Mouse (Mus musculus): ENCODE measurements at regions not wholly inside any gene's neighbourhood (a gene's known extent, or its start where the extent isn't known, plus 50 kb on each side); places are given as distances from the start of the nearest gene placed in this dataset.

- Histone ChIP-seq H3K4me1 (ENCODE audit: control insufficient read depth, insufficient read depth, low read length) (peaks cover 17% of the 10 kb centered on the region), H3K9me3 (ENCODE audit: control insufficient read depth, low read length) (no peaks in the 10 kb centered on the region), H3K36me3 (ENCODE audit: control insufficient read depth, insufficient read depth, low read length) (no peaks in the 10 kb centered on the region), H3K9ac (replicated peaks; ENCODE audit: low read length) (no peak overlapping the region), H3K27me3 (ENCODE audit: control insufficient read depth, insufficient read depth, low read length) (no peaks in the 10 kb centered on the region), H3K4me2 (ENCODE audit: low read length) (peak overlapping the region; percentile 23; the same call in 1 of the 2 replicates), H3K4me3 (replicated peaks; ENCODE audit: low read depth, low read length) (no peak overlapping the region), H3K27ac (replicated peaks; ENCODE audit: low read depth, low read length) (peak overlapping the region; percentile 74)
- DNase-seq (peak; percentile 85), ATAC-seq (ENCODE audit: low FRiP score, low TSS enrichment) (peak; percentile 60)
- WGBS: 7% methylated on average over 16 of the region's 16 CpGs
Measured at GRCm38 (mm10) chr9:61081474-61082021, 287.2 kb downstream of the Uaca start.

- H3K9ac ChIP-seq (replicated peaks; ENCODE audit: low read length): no peak overlapping the region
- no peak overlapping the region for H3K27ac ChIP-seq (replicated peaks; ENCODE audit: low read depth, low read length)
- H3K4me1 ChIP-seq (ENCODE audit: control insufficient read depth, insufficient read depth, low read length): peaks cover 17% of the 10 kb centered on the region
- H3K9me3 ChIP-seq (ENCODE audit: control insufficient read depth, low read length): no peaks in the 10 kb centered on the region
- H3K36me3 ChIP-seq (ENCODE audit: control insufficient read depth, insufficient read depth, low read length): no peaks in the 10 kb centered on the region
- H3K4me3 ChIP-seq (replicated peaks; ENCODE audit: low read depth, low read length): no peak overlapping the region
- WGBS: 76% methylated on average over 13 of the region's 13 CpGs
- H3K4me2 ChIP-seq (ENCODE audit: low read length): no peak overlapping the region
- H3K27me3 ChIP-seq (ENCODE audit: control insufficient read depth, insufficient read depth, low read length): no peaks in the 10 kb centered on the region
- ATAC-seq (ENCODE audit: low FRiP score, low TSS enrichment) (no peak), DNase-seq (no peak)
Measured at GRCm38 (mm10) chr9:61084655-61085230, 287.4 kb upstream of the Tle3 start.

- Histone ChIP-seq H3K27ac (replicated peaks; ENCODE audit: low read depth, low read length) (no peak overlapping the region), H3K4me2 (ENCODE audit: low read length) (no peak overlapping the region), H3K27me3 (ENCODE audit: control insufficient read depth, insufficient read depth, low read length) (no peaks in the 10 kb centered on the region), H3K4me3 (replicated peaks; ENCODE audit: low read depth, low read length) (no peak overlapping the region), H3K36me3 (ENCODE audit: control insufficient read depth, insufficient read depth, low read length) (no peaks in the 10 kb centered on the region), H3K9me3 (ENCODE audit: control insufficient read depth, low read length) (no peaks in the 10 kb centered on the region), H3K9ac (replicated peaks; ENCODE audit: low read length) (no peak overlapping the region), H3K4me1 (ENCODE audit: control insufficient read depth, insufficient read depth, low read length) (peaks cover 8% of the 10 kb centered on the region)
- ATAC-seq (ENCODE audit: low FRiP score, low TSS enrichment) (no peak), DNase-seq (no peak)
- WGBS: 85% methylated on average over 3 of the region's 3 CpGs
Measured at GRCm38 (mm10) chr9:61087035-61087434, 285.1 kb upstream of the Tle3 start.

GRCm38 (mm10) chr9:61089066-61089686 is 283.0 kb upstream of the Tle3 start:
- DNase-seq (no peak), ATAC-seq (ENCODE audit: low FRiP score, low TSS enrichment) (no peak)
- Histone ChIP-seq H3K9me3 (ENCODE audit: control insufficient read depth, low read length) (no peaks in the 10 kb centered on the region), H3K4me2 (ENCODE audit: low read length) (no peak overlapping the region), H3K27me3 (ENCODE audit: control insufficient read depth, insufficient read depth, low read length) (no peaks in the 10 kb centered on the region), H3K9ac (replicated peaks; ENCODE audit: low read length) (no peak overlapping the region), H3K36me3 (ENCODE audit: control insufficient read depth, insufficient read depth, low read length) (no peaks in the 10 kb centered on the region), H3K4me1 (ENCODE audit: control insufficient read depth, insufficient read depth, low read length) (no peaks in the 10 kb centered on the region), H3K27ac (replicated peaks; ENCODE audit: low read depth, low read length) (no peak overlapping the region), H3K4me3 (replicated peaks; ENCODE audit: low read depth, low read length) (no peak overlapping the region)
- WGBS: 87% methylated on average over 2 of the region's 2 CpGs

GRCm38 (mm10) chr9:61091036-61091435 is 281.1 kb upstream of the Tle3 start:
- Histone ChIP-seq H3K9ac (replicated peaks; ENCODE audit: low read length) (no peak overlapping the region), H3K4me2 (ENCODE audit: low read length) (no peak overlapping the region), H3K27ac (replicated peaks; ENCODE audit: low read depth, low read length) (no peak overlapping the region), H3K4me1 (ENCODE audit: control insufficient read depth, insufficient read depth, low read length) (no peaks in the 10 kb centered on the region), H3K9me3 (ENCODE audit: control insufficient read depth, low read length) (no peaks in the 10 kb centered on the region), H3K4me3 (replicated peaks; ENCODE audit: low read depth, low read length) (no peak overlapping the region), H3K27me3 (ENCODE audit: control insufficient read depth, insufficient read depth, low read length) (no peaks in the 10 kb centered on the region), H3K36me3 (ENCODE audit: control insufficient read depth, insufficient read depth, low read length) (no peaks in the 10 kb centered on the region)
- ATAC-seq (ENCODE audit: low FRiP score, low TSS enrichment) (no peak), DNase-seq (no peak)
- WGBS: 93% methylated on average over 2 of the region's 2 CpGs

GRCm38 (mm10) chr9:61092834-61093479 is 279.2 kb upstream of the Tle3 start:
- no peaks in the 10 kb centered on the region for H3K4me1 ChIP-seq (ENCODE audit: control insufficient read depth, insufficient read depth, low read length)
- no peak overlapping the region for H3K4me3 ChIP-seq (replicated peaks; ENCODE audit: low read depth, low read length)
- peak; percentile 26 for DNase-seq
- WGBS: 83% methylated on average over 13 of the region's 13 CpGs
- H3K36me3 ChIP-seq (ENCODE audit: control insufficient read depth, insufficient read depth, low read length): no peaks in the 10 kb centered on the region
- H3K9me3 ChIP-seq (ENCODE audit: control insufficient read depth, low read length): no peaks in the 10 kb centered on the region
- no peak for ATAC-seq (ENCODE audit: low FRiP score, low TSS enrichment)
- no peak overlapping the region for H3K27ac ChIP-seq (replicated peaks; ENCODE audit: low read depth, low read length)
- H3K27me3 ChIP-seq (ENCODE audit: control insufficient read depth, insufficient read depth, low read length): no peaks in the 10 kb centered on the region
- no peak overlapping the region for H3K4me2 ChIP-seq (ENCODE audit: low read length)
- H3K9ac ChIP-seq (replicated peaks; ENCODE audit: low read length): no peak overlapping the region

GRCm38 (mm10) chr9:61095069-61095775 is 276.9 kb upstream of the Tle3 start:
- H3K27ac ChIP-seq (replicated peaks; ENCODE audit: low read depth, low read length): no peak overlapping the region
- no peak for ATAC-seq (ENCODE audit: low FRiP score, low TSS enrichment)
- no peaks in the 10 kb centered on the region for H3K36me3 ChIP-seq (ENCODE audit: control insufficient read depth, insufficient read depth, low read length)
- H3K4me1 ChIP-seq (ENCODE audit: control insufficient read depth, insufficient read depth, low read length): no peaks in the 10 kb centered on the region
- H3K27me3 ChIP-seq (ENCODE audit: control insufficient read depth, insufficient read depth, low read length): no peaks in the 10 kb centered on the region
- DNase-seq: no peak
- no peak overlapping the region for H3K9ac ChIP-seq (replicated peaks; ENCODE audit: low read length)
- H3K4me3 ChIP-seq (replicated peaks; ENCODE audit: low read depth, low read length): no peak overlapping the region
- 90% methylated on average over 2 of the region's 2 CpGs for WGBS
- H3K9me3 ChIP-seq (ENCODE audit: control insufficient read depth, low read length): no peaks in the 10 kb centered on the region
- no peak overlapping the region for H3K4me2 ChIP-seq (ENCODE audit: low read length)

GRCm38 (mm10) chr9:61101741-61102450 is 270.3 kb upstream of the Tle3 start:
- no peaks in the 10 kb centered on the region for H3K9me3 ChIP-seq (ENCODE audit: control insufficient read depth, low read length)
- no peak overlapping the region for H3K4me3 ChIP-seq (replicated peaks; ENCODE audit: low read depth, low read length)
- 16% methylated on average over 7 of the region's 7 CpGs for WGBS
- DNase-seq: peak; percentile 58
- peaks cover 22% of the 10 kb centered on the region for H3K4me1 ChIP-seq (ENCODE audit: control insufficient read depth, insufficient read depth, low read length)
- H3K36me3 ChIP-seq (ENCODE audit: control insufficient read depth, insufficient read depth, low read length): no peaks in the 10 kb centered on the region
- peak overlapping the region; percentile 70 for H3K27ac ChIP-seq (replicated peaks; ENCODE audit: low read depth, low read length)
- peak overlapping the region; percentile 10; the same call in 1 of the 2 replicates for H3K4me2 ChIP-seq (ENCODE audit: low read length)
- no peaks in the 10 kb centered on the region for H3K27me3 ChIP-seq (ENCODE audit: control insufficient read depth, insufficient read depth, low read length)
- no peak overlapping the region for H3K9ac ChIP-seq (replicated peaks; ENCODE audit: low read length)
- ATAC-seq (ENCODE audit: low FRiP score, low TSS enrichment): no peak
